Mouse (Mus musculus): ENCODE results near the gene Mef2b.

DNA sequence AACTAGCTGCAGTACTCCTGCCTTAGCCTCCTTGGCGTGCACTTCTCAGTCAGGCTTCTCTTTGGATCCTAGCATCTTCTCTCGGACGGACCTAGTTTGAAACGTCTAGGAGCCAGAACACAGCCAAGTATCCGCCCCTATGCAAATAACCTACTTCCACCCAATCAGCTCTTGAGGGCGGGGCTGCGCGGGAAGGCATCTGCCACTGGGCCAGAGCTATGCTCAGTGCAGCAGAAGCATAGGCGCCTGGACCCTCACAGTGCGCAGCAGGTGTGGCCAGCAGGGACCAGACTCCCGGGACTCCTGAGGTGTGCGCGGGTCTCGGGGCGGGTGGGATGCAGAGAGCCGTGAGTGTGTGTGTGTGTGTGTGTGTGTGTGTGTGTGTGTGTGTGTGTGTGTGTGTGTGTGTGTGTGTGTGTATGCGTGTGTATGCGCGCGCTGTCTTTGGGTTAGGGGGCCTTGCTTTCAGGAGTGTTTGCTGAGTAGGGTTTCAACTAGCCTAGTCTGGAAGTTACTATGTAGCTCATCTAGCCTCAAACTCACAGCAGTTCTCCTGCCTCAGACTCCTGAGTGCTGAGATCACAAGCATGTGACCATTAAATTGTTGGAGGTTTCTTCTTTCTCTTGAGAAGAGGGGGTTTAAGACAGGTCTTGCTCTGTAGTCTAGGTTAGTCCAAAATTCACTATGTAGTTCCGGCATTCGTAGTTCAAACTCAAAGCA is 13.2 kb downstream of the Mef2b start:
- TF ChIP-seq EP300 (IDR thresholded peaks at IDR 0.05; ENCODE audit: low read depth) (no peak), CTCF (IDR thresholded peaks at IDR 0.05; ENCODE audit: low read depth) (no peak)
